Mouse (Mus musculus): ENCODE measurements around the gene Olfr1048.

GRCm38 (mm10) chr2:86219214-86219613, 20.9 kb downstream of the Olfr1048 start, which contains the start of gene Olfr1046:
- TF ChIP-seq CTCF (IDR thresholded peaks at IDR 0.05) (no peak), EP300 (IDR thresholded peaks at IDR 0.05; ENCODE audit: insufficient read depth, low read depth, low read length) (no peak), POLR2A (IDR thresholded peaks at IDR 0.05; ENCODE audit: insufficient read depth, low read depth, low read length) (no peak)

Measured in heart, adult 2 months (tissue).